Mouse (Mus musculus): ENCODE results near the gene Eps8l3. TPM values are rescaled to one million over a fixed set of nuclear protein-coding genes. Genes with fewer than 3 reads are reported as not detected.
"Not testable (repeated sequence)": the region's sequence is repeated elsewhere in the genome, so short reads cannot be mapped to it uniquely, and the experiment has no call there.

Eps8l3 gene
- polyA plus RNA-seq, 1 experiment from 2014 or later, result not detected

DNA sequence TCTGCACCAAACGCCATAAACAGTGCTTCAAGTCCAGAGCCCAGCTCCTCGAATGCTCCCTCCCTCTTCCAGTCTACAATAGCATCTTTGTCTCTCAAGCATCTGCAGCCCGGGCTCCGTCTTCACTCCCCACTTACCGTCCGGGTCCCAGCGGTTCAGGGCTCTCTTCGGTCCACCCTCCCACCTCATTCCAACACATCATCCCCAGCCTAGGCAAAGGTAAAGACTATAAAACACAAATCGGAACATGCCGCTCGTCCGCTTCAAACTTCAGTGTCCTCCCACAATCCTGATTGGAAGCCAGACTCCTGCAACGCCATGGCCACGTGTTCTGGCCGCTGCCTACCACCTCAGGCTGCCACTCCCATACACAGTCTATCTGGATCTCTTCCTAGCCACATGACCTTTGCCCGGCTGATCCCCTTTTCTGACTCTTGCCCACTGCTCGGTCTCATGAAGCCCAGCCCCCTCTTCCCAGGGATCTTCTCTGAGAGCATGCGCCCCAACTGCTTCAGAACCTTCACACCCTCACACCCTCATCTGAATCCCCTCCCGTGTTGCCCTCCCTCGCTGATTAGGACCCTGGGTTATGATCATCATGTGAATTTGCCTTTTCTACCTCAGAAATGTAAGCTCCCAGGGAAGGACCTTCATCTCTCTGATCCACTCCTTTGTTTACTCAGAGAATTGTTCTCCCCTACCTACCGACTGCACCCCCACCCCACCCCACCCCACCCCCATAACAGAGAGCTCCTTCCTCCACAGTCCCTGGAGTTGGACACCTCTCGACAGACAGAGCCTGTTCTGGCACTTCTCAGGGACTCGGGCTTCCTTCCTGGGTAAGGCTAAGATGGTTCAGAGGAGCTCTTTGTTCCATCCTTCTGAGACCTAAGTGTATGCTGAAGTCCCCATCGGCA is 3.4 kb upstream of the Eps8l3 start:
- Histone ChIP-seq H3K9me3 (ENCODE audit: control insufficient read depth, low read length) (no peaks in the 10 kb centered on the region), H3K4me2 (replicated peaks; ENCODE audit: low read depth, low read length) (no peak overlapping the region), H3K27ac (ENCODE audit: low read depth, low read length) (no peak overlapping the region), H3K36me3 (ENCODE audit: control insufficient read depth, insufficient read depth, low read length) (no peaks in the 10 kb centered on the region), H3K9ac (ENCODE audit: low read depth, low read length) (no peak overlapping the region), H3K4me1 (replicated peaks; ENCODE audit: control insufficient read depth, insufficient read depth, low read length) (no peaks in the 10 kb centered on the region), H3K27me3 (ENCODE audit: control insufficient read depth, insufficient read depth, low read length) (no peaks in the 10 kb centered on the region), H3K4me3 (ENCODE audit: low read depth, low read length) (no peak overlapping the region)
- DNase-seq (ENCODE audit: low spot score) (no peak), ATAC-seq (ENCODE audit: low FRiP score) (no peak)
- 73% methylated on average over 24 of the region's 24 CpGs for WGBS

DNA sequence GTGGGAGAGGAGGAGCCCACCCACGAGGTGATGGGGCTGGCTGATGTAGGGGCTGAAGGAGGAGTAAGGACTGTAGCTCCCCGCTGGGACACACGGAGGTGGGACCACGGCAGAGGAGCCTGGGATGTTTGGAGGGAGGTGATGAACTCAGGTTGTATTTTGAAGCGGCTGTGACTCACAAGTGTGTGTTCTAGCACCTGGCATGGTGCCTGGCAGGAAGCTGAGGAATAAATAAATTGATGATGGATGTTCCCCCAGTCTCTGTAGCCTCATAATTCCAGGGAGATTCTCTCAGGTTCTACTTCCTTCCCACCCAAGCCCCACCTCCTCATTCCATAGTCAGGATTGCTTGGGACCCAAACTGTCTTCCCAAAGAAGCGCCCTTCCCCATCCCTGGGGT is 1.8 kb upstream of the Eps8l3 start:
- no peaks in the 10 kb centered on the region for H3K4me1 ChIP-seq (replicated peaks; ENCODE audit: control insufficient read depth, insufficient read depth, low read length)
- ATAC-seq (ENCODE audit: low FRiP score), result no peak
- H3K4me2 ChIP-seq (replicated peaks; ENCODE audit: low read depth, low read length), result no peak overlapping the region
- no peak for DNase-seq (ENCODE audit: low spot score)
- H3K9ac ChIP-seq (ENCODE audit: low read depth, low read length), result no peak overlapping the region
- no peak overlapping the region for H3K4me3 ChIP-seq (ENCODE audit: low read depth, low read length)
- H3K36me3 ChIP-seq (ENCODE audit: control insufficient read depth, insufficient read depth, low read length), result no peaks in the 10 kb centered on the region
- WGBS, result 68% methylated on average over 6 of the region's 6 CpGs
- H3K27me3 ChIP-seq (ENCODE audit: control insufficient read depth, insufficient read depth, low read length), result no peaks in the 10 kb centered on the region
- H3K9me3 ChIP-seq (ENCODE audit: control insufficient read depth, low read length), result no peaks in the 10 kb centered on the region
- no peak overlapping the region for H3K27ac ChIP-seq (ENCODE audit: low read depth, low read length)

DNA sequence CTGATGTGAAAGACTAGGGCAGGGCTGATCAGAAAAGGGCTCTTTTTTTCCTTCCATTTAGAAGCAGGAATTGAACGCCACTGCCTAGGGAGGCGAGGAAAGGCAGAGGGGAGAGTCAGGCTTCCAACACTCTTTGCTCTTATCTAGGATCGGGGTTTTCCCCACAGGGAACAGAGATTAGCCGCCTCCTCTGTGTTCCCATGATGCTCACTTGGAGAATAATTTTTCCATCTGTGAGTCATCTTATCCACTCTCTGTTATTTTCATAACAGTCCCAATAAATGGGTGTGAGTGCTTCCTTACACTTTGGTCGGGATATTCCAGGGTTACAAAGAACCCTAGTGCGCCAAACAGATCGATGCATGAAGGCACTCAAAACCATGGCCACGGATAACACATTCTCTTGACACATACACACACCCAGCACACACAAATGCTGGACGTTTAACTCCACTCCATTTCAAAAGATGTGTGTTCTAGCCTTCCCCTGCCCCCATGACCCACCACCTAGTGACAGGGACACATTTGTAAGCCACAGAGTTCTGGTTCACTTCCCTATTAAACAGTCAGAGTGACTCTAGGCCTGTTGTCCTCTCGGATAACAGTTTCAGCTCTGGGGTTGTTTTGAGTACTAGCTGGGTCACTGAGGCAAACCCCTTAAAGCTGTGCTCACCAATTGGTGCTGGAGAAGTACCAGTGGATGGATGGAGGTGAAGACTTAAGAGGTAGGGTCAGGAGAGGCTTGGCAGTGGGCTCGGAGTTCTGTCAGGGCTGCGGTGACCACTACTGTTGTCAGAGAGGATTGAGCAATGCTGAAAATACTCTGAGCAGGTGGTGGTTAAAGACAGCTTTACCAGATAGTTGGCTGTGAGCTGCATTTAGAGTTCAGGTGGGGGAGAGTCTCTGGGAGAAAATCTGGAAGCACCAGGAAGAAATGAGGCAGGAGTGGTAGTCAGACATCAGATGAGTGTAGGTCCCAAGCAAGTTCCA is 1.0 kb downstream of the Eps8l3 start:
- DNase-seq (ENCODE audit: low spot score) (no peak), ATAC-seq (ENCODE audit: low FRiP score) (no peak)
- Histone ChIP-seq H3K4me3 (ENCODE audit: low read depth, low read length) (no peak overlapping the region), H3K36me3 (ENCODE audit: control insufficient read depth, insufficient read depth, low read length) (no peaks in the 10 kb centered on the region), H3K4me2 (replicated peaks; ENCODE audit: low read depth, low read length) (no peak overlapping the region), H3K9ac (ENCODE audit: low read depth, low read length) (no peak overlapping the region), H3K27ac (ENCODE audit: low read depth, low read length) (no peak overlapping the region), H3K9me3 (ENCODE audit: control insufficient read depth, low read length) (no peaks in the 10 kb centered on the region), H3K4me1 (replicated peaks; ENCODE audit: control insufficient read depth, insufficient read depth, low read length) (no peaks in the 10 kb centered on the region), H3K27me3 (ENCODE audit: control insufficient read depth, insufficient read depth, low read length) (no peaks in the 10 kb centered on the region)
- WGBS, result 83% methylated on average over 12 of the region's 12 CpGs

DNA sequence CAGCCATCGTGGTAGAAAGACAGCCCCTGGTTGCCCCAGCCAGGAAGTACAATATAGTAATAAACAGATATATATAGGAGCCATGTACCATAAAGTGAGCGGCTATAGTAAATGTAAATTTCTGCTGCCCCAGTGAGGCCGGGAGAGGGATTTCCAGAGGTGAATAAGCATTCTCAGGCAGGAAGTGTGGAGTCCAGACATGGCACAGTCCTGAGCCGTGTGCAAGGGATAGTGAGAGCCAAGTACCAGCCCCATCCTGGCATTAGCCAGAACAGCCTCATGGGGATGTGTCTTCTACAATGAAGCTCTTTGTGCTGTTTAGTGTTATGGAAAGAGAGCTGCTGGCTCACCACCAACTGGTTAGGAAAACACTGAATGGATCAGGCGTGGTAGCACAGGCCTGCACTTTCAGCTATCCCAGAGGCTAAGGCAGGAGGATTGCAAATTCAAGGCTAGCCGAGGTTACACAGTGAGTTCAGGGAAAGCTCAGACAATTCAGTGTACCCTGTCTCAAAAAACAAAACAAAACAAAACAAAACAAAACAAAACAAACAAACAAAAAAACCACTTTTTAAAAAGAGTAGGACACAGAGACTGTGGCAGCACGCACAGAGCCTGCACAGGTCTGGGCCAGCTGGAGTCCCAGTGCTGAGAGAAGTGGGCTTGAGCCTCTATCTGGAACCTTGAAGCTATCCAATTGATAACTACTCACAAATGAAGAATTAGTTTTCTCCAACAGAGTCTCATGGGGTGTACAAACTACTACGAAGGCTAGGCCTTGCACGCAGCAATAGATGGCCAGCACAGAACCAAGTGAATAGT is 10.9 kb downstream of the Eps8l3 start:
- H3K4me2 ChIP-seq (replicated peaks; ENCODE audit: low read depth, low read length), result no peak overlapping the region
- no peak overlapping the region for H3K9ac ChIP-seq (ENCODE audit: low read depth, low read length)
- H3K36me3 ChIP-seq (ENCODE audit: control insufficient read depth, insufficient read depth, low read length), result no peaks in the 10 kb centered on the region
- no peaks in the 10 kb centered on the region for H3K9me3 ChIP-seq (ENCODE audit: control insufficient read depth, low read length)
- H3K4me3 ChIP-seq (ENCODE audit: low read depth, low read length), result no peak overlapping the region
- DNase-seq (ENCODE audit: low spot score) (no peak), ATAC-seq (ENCODE audit: low FRiP score) (no peak)
- 87% methylated on average over 9 of the region's 9 CpGs for WGBS
- H3K4me1 ChIP-seq (replicated peaks; ENCODE audit: control insufficient read depth, insufficient read depth, low read length), result no peaks in the 10 kb centered on the region
- no peaks in the 10 kb centered on the region for H3K27me3 ChIP-seq (ENCODE audit: control insufficient read depth, insufficient read depth, low read length)
- H3K27ac ChIP-seq (ENCODE audit: low read depth, low read length), result no peak overlapping the region

DNA sequence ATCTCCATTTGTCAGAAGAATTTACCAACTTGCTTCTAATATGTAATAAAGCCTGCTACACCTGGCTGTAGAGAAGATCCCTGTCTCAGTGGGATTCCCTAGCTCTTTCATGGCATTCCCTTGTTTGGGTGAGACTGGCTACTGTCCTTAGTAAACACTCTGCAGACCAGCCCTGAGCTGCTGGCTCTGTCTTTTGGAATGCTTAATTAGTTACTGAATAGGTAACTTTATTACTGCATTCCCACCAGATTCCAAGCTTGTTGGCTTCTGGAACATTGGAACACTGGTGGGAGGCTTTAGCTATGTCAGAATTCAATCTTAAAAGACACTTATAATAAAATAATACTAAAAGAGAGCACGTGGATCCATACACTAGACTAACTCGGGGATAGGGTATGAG is 12.2 kb downstream of the Eps8l3 start:
- not testable (repeated sequence) for H3K27ac ChIP-seq (ENCODE audit: low read depth, low read length); H3K4me2 ChIP-seq (replicated peaks; ENCODE audit: low read depth, low read length); ATAC-seq (ENCODE audit: low FRiP score); H3K36me3 ChIP-seq (ENCODE audit: control insufficient read depth, insufficient read depth, low read length); H3K4me1 ChIP-seq (replicated peaks; ENCODE audit: control insufficient read depth, insufficient read depth, low read length); H3K9me3 ChIP-seq (ENCODE audit: control insufficient read depth, low read length); H3K27me3 ChIP-seq (ENCODE audit: control insufficient read depth, insufficient read depth, low read length); H3K4me3 ChIP-seq (ENCODE audit: low read depth, low read length); DNase-seq (ENCODE audit: low spot score); H3K9ac ChIP-seq (ENCODE audit: low read depth, low read length)
- whole genome bisulfite sequencing, result 85% methylated on average over 2 of the region's 2 CpGs

DNA sequence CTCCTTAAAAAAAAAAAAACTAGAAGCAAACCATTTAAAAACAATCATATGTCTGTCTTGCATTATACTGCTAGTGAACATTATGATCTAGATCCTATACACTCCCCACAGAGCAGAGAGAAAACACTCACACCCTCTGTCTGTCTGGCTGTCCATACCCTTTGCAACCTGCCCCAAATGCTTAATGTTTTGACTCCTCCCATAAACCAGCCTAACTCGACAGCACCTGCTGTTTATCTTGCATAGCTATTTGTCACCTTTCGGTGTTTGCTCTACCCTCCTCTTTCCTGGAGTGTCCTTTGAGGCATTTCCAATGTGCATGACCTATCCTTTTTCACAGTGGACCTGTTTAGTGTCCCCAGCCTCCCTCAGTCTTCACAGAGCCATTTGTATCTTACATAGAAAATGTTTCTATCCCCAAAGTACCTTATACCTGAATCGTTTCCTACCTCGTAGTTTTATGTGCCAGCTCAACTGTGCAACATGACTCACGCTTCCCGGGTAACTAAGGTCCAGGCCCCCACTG is 18.2 kb downstream of the Eps8l3 start:
- Histone ChIP-seq H3K27ac (ENCODE audit: low read depth, low read length) (no peak overlapping the region), H3K4me1 (replicated peaks; ENCODE audit: control insufficient read depth, insufficient read depth, low read length) (no peaks in the 10 kb centered on the region), H3K27me3 (ENCODE audit: control insufficient read depth, insufficient read depth, low read length) (no peaks in the 10 kb centered on the region), H3K36me3 (ENCODE audit: control insufficient read depth, insufficient read depth, low read length) (no peaks in the 10 kb centered on the region), H3K9ac (ENCODE audit: low read depth, low read length) (peak overlapping the region; percentile 83), H3K9me3 (ENCODE audit: control insufficient read depth, low read length) (no peaks in the 10 kb centered on the region), H3K4me3 (ENCODE audit: low read depth, low read length) (peak overlapping the region; percentile 77), H3K4me2 (replicated peaks; ENCODE audit: low read depth, low read length) (peak overlapping the region; percentile 80)
- ATAC-seq (ENCODE audit: low FRiP score), result peak; percentile 44
- WGBS, result 13% methylated on average over 6 of the region's 6 CpGs
- no peak for DNase-seq (ENCODE audit: low spot score)

DNA sequence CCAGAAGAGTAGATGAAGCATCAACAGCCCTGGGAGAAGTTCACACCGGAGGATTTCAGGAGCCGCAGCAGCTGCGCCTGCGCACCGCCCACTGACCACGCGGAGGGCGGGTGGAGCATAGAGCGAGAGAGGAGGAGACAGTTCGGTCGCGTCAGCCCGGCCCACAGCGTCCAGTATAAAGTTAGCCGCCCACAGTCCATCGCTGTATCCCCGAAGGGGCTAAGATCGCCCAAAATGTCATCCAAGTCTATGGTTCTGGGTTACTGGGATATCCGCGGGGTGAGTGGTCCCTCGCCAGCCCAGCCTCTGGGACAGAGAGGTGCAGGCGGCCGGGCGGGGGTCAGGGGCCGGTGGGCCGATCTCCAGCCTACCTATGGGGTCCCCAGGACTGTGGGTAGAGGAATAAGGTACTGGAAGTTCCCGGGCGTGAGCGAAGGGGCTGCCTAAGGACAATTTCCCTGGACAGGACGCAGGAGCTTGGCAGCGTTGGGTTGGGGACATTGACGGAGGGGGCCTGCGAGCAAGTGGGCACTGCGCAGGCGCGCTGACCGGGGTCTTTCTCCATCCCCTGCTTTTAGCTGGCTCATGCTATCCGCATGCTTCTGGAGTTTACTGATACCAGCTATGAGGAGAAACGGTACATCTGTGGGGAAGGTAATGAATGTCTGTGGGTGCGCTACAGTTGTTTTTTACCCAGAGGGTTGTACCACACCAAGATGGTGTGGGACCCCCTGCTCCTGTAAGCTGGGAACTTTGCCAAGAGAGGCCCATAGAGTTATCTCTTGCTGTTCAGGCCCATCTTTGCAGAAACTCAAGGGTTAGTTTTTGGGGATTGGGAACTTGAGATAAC is 18.9 kb downstream of the Eps8l3 start, which contains the start of gene Gstm5:
Gene Gstm5 (plus strand): TSS at position 102 of the 850 bp plus-strand sequence.
- Histone ChIP-seq H3K27me3 (ENCODE audit: control insufficient read depth, insufficient read depth, low read length) (no peaks in the 10 kb centered on the region), H3K27ac (ENCODE audit: low read depth, low read length) (0 out of 2 replicates have a peak within 1 kb of the TSS, but pooled peaks have one; percentile 42), H3K4me3 (ENCODE audit: low read depth, low read length) (peak within 1 kb of the TSS; percentile 77), H3K9me3 (ENCODE audit: control insufficient read depth, low read length) (no peaks in the 10 kb centered on the region), H3K36me3 (ENCODE audit: control insufficient read depth, insufficient read depth, low read length) (no peaks in the 10 kb centered on the region), H3K9ac (ENCODE audit: low read depth, low read length) (peak within 1 kb of the TSS; percentile 83), H3K4me2 (replicated peaks; ENCODE audit: low read depth, low read length) (peak within 1 kb of the TSS; percentile 80), H3K4me1 (replicated peaks; ENCODE audit: control insufficient read depth, insufficient read depth, low read length) (no peaks in the 10 kb centered on the region)
- ATAC-seq (ENCODE audit: low FRiP score), result peak; percentile 94
- 6% methylated on average over 40 of the region's 40 CpGs for WGBS
- DNase-seq (ENCODE audit: low spot score), result peak; percentile 89

Measured in hindbrain, embryonic 11.5 days (tissue).